Mouse (Mus musculus): ENCODE results near the gene S100a5. TPM values are rescaled to one million over a fixed set of nuclear protein-coding genes. Genes with fewer than 3 reads are reported as not detected.

S100a5 gene
- polyA plus RNA-seq (2012; rRNA removed): not detected in 2 replicates

GRCm38 (mm10) chr3:90608223-90608622 lies at the start of gene S100a5:
TSS of gene S100a5 (plus strand) at chr3:90608523.

GRCm38 (mm10) chr3:90560008-90560628 lies 48.2 kb upstream of the S100a5 start, which contains the start of gene S100a3:
TSS of gene S100a3 (plus strand) at chr3:90560578.

GRCm38 (mm10) chr3:90589947-90590346 lies 18.4 kb upstream of the S100a5 start, which contains the start of gene S100a2:
TSS of gene S100a2 (plus strand) at chr3:90590247.

GRCm38 (mm10) chr3:90601486-90602110 lies 6.7 kb upstream of the S100a5 start, which contains the start of gene Gm42674:
TSS of gene Gm42674 (plus strand) at chr3:90601904.

GRCm38 (mm10) chr3:90603623-90604022 lies 4.7 kb upstream of the S100a5 start, which contains the start of gene S100a4:
TSS of gene S100a4 (plus strand) at chr3:90603771.

GRCm38 (mm10) chr3:90612728-90613291 lies 4.5 kb downstream of the S100a5 start, which contains the start of gene S100a6:
TSS of gene S100a6 (plus strand) at chr3:90612882.

GRCm38 (mm10) chr3:90653717-90654116 lies 45.4 kb downstream of the S100a5 start, which contains the start of gene S100a7a:
TSS of gene S100a7a (plus strand) at chr3:90654017.

Other genes with a start within 250 kb of the S100a5 start
- 29.9 and 31.1 TPM in 2 replicates for gene Slc27a3, start 218.6 kb upstream of the S100a5 start, polyA plus RNA-seq (2012; rRNA removed)
- gene Ints3, start 174.9 kb upstream of the S100a5 start, polyA plus RNA-seq (2012; rRNA removed): 48.4 and 57.9 TPM in 2 replicates
- 6.0 and 11.9 TPM in 2 replicates for gene Npr1, start 142.7 kb upstream of the S100a5 start, polyA plus RNA-seq (2012; rRNA removed)
- 245 and 276 TPM in 2 replicates for gene Ilf2, start 132.4 kb upstream of the S100a5 start, polyA plus RNA-seq (2012; rRNA removed)
- gene Snapin, start 117.5 kb upstream of the S100a5 start, polyA plus RNA-seq (2012; rRNA removed): 23.3 and 41.3 TPM in 2 replicates
- 208 and 235 TPM in 2 replicates for gene Chtop, start 99.0 kb upstream of the S100a5 start, polyA plus RNA-seq (2012; rRNA removed)
- gene S100a1, start 94.1 kb upstream of the S100a5 start, polyA plus RNA-seq (2012; rRNA removed): 11.4 and 11.6 TPM in 2 replicates
- 12.0 and 14.2 TPM in 2 replicates for gene S100a13, start 94.1 kb upstream of the S100a5 start, polyA plus RNA-seq (2012; rRNA removed)
- gene S100a14, start 81.7 kb upstream of the S100a5 start, polyA plus RNA-seq (2012; rRNA removed): 0.05 TPM in 1 of 2 replicates, not detected in the other
- 21.0 and 26.2 TPM in 2 replicates for gene S100a16, start 71.3 kb upstream of the S100a5 start, polyA plus RNA-seq (2012; rRNA removed)
- gene S100a3, start 47.9 kb upstream of the S100a5 start, polyA plus RNA-seq (2012; rRNA removed): 0.04 TPM in 1 of 2 replicates, not detected in the other
- gene S100a2, start 18.3 kb upstream of the S100a5 start, polyA plus RNA-seq (2012; rRNA removed): not detected in 2 replicates
- not detected in 2 replicates for gene Gm42674, start 6.6 kb upstream of the S100a5 start, polyA plus RNA-seq (2012; rRNA removed)
- 2.1 and 2.6 TPM in 2 replicates for gene S100a4, start 4.8 kb upstream of the S100a5 start, polyA plus RNA-seq (2012; rRNA removed)
- gene S100a6, start 4.4 kb downstream of the S100a5 start, polyA plus RNA-seq (2012; rRNA removed): 14.9 and 15.9 TPM in 2 replicates
- 0.04 and 0.06 TPM in 2 replicates for gene S100a7a, start 45.5 kb downstream of the S100a5 start, polyA plus RNA-seq (2012; rRNA removed)
- gene S100a8, start 60.5 kb downstream of the S100a5 start, polyA plus RNA-seq (2012; rRNA removed): 4.8 and 13.3 TPM in 2 replicates
- gene S100a9, start 87.2 kb downstream of the S100a5 start, polyA plus RNA-seq (2012; rRNA removed): 18.1 and 27.3 TPM in 2 replicates
- gene Pglyrp4, start 118.4 kb downstream of the S100a5 start, polyA plus RNA-seq (2012; rRNA removed): not detected in 2 replicates
- not detected in 2 replicates for gene Gm5849, start 169.4 kb downstream of the S100a5 start, polyA plus RNA-seq (2012; rRNA removed)